Mouse (Mus musculus) limb, embryonic 14.5 days (tissue): Measurements from ENCODE around the gene Ankfn1. TPM values are rescaled to one million over a fixed set of nuclear protein-coding genes. Genes with fewer than 3 reads are reported as not detected.

Experiments used
- ATAC-seq: fragments of 200-750 bp; cut with Nextera tagmentation; 2 replicates; pipeline ENCODE4 v1.8.0; 2017; ENCODE audit warnings: low read depth, moderate number of reproducible peaks, moderate TSS enrichment; ENCODE audit not compliant: low FRiP score
- DNase-seq: peaks from one replicate; pipeline ENCODE4 v3.0.0-alpha.2; 2015; ENCODE audit warnings: low spot score
- H3K27ac ChIP-seq: fragments of 300-500 bp; sonication (generic); replicated peaks from 2 replicates; pipeline ENCODE4 v1.5.1; 2014; ENCODE audit warnings: low read depth, mild to moderate bottlenecking, low read length, moderate library complexity, mixed read lengths
- H3K27me3 ChIP-seq: fragments of 300-500 bp; sonication (generic); 2 replicates; pipeline ENCODE4 v1.6.1; 2014; ENCODE audit warnings: low read length, mixed read lengths; ENCODE audit not compliant: control insufficient read depth, insufficient read depth
- H3K36me3 ChIP-seq: fragments of 300-500 bp; sonication (generic); 2 replicates; pipeline ENCODE4 v1.6.1; 2014; ENCODE audit warnings: mild to moderate bottlenecking, low read length, moderate library complexity, mixed read lengths; ENCODE audit not compliant: control insufficient read depth, insufficient read depth
- H3K4me1 ChIP-seq: fragments of 300-500 bp; sonication (generic); 2 replicates; pipeline ENCODE4 v1.6.1; 2014; ENCODE audit warnings: antibody characterized with exemption, low read length, mixed read lengths; ENCODE audit not compliant: control insufficient read depth, insufficient read depth
- H3K4me2 ChIP-seq: fragments of 300-500 bp; sonication (generic); replicated peaks from 2 replicates; pipeline ENCODE4 v1.6.1; 2014; ENCODE audit warnings: low read depth, mild to moderate bottlenecking, low read length, moderate library complexity; ENCODE audit not compliant: severe bottlenecking
- H3K4me3 ChIP-seq: fragments of 300-500 bp; sonication (generic); replicated peaks from 2 replicates; pipeline ENCODE4 v1.5.1; 2014; ENCODE audit warnings: low read length
- H3K9ac ChIP-seq: fragments of 300-500 bp; sonication (generic); 2 replicates; pipeline ENCODE4 v1.6.1; 2014; ENCODE audit warnings: mild to moderate bottlenecking, low read depth, low read length, moderate library complexity; ENCODE audit not compliant: severe bottlenecking
- H3K9me3 ChIP-seq: fragments of 300-500 bp; sonication (generic); 2 replicates; pipeline ENCODE4 v1.6.1; 2016; ENCODE audit warnings: low read length; ENCODE audit not compliant: control insufficient read depth
- POLR2A ChIP-seq: fragments of 200-500 bp; IDR thresholded peaks from 2 replicates; pipeline ENCODE4 v1.8.0; 2012; ENCODE audit warnings: inconsistent platforms, mild to moderate bottlenecking, moderate library complexity, borderline replicate concordance; ENCODE audit not compliant: insufficient read depth, insufficient read length; ENCODE audit errors: extremely low read depth
- WGBS: fragments of 180-500 bp; shearing (Covaris S2); extraction: QIAGEN DNeasy Blood & Tissue Kit; methylation state at CpG from one replicate; pipeline ENCODE4 v1.1.7; 2014; 5-methylcytosine and 5-hydroxymethylcytosine counted together
- polyA plus RNA-seq, 2 experiments: library from polyadenylated mRNA; depleted of rRNA in 1 of 2; stranded (reverse) in 1 of 2; unstranded in 1 of 2; fragments of >200 nt; fragmentation: Nextera tagmentation in 1 of 2; extraction: Ambion mirVana in 1 of 2; gene quantifications; 2 replicates each; pipeline versions ENCODE4 v1.2.1 to v1.2.3; 2012 to 2014

Ankfn1 gene
- polyA plus RNA-seq, 2 experiments, result 0.36 to 0.61 TPM

- Histone ChIP-seq H3K4me3 (no peak overlapping the region), H3K4me2 (no peak overlapping the region), H3K27me3 (no peaks in the 10 kb centered on the region), H3K9me3 (no peaks in the 10 kb centered on the region), H3K4me1 (0 out of 2 replicates have a peak, but pooled peaks cover 3% of the 10 kb centered on the region), H3K36me3 (no peaks in the 10 kb centered on the region), H3K27ac (no peak overlapping the region), H3K9ac (no peak overlapping the region)
- ATAC-seq (0 out of 2 replicates have a peak, but pooled peaks have one; percentile 6), DNase-seq (no peak)
- WGBS, result 47% methylated on average over 5 of the region's 5 CpGs
- TF ChIP-seq POLR2A, result no peak
These were observed 27.4 kb upstream of the Ankfn1 start for GRCm38 (mm10) chr11:89804822-89805221.

- Histone ChIP-seq H3K9me3 (no peaks in the 10 kb centered on the region), H3K27ac (no peak overlapping the region), H3K27me3 (no peaks in the 10 kb centered on the region), H3K9ac (no peak overlapping the region), H3K4me2 (no peak overlapping the region), H3K36me3 (no peaks in the 10 kb centered on the region), H3K4me1 (0 out of 2 replicates have a peak, but pooled peaks cover 3% of the 10 kb centered on the region), H3K4me3 (no peak overlapping the region)
- DNase-seq (no peak), ATAC-seq (no peak)
- TF ChIP-seq POLR2A, result no peak
- 84% methylated on average over 5 of the region's 5 CpGs for WGBS
These were observed 26.5 kb upstream of the Ankfn1 start for GRCm38 (mm10) chr11:89803974-89804373.

- Histone ChIP-seq H3K4me1 (no peaks in the 10 kb centered on the region), H3K27ac (no peak overlapping the region), H3K4me3 (no peak overlapping the region), H3K27me3 (no peaks in the 10 kb centered on the region), H3K36me3 (no peaks in the 10 kb centered on the region), H3K4me2 (no peak overlapping the region), H3K9ac (no peak overlapping the region), H3K9me3 (no peaks in the 10 kb centered on the region)
- no peak for ATAC-seq
- 84% methylated on average over 3 of the region's 3 CpGs for WGBS
- no peak for TF ChIP-seq POLR2A
- no peak for DNase-seq
These were observed 15.3 kb upstream of the Ankfn1 start for GRCm38 (mm10) chr11:89792709-89793108.

- Histone ChIP-seq H3K4me3 (no peak overlapping the region), H3K4me1 (no peaks in the 10 kb centered on the region; the same call in 1 of the 2 replicates), H3K36me3 (no peaks in the 10 kb centered on the region), H3K9me3 (no peaks in the 10 kb centered on the region), H3K27me3 (no peaks in the 10 kb centered on the region), H3K27ac (no peak overlapping the region), H3K4me2 (no peak overlapping the region), H3K9ac (no peak overlapping the region)
- TF ChIP-seq POLR2A, result no peak
- ATAC-seq (peak; percentile 23; the same call in 1 of the 2 replicates), DNase-seq (peak; percentile 23)
- WGBS, result 59% methylated on average over 3 of the region's 3 CpGs
These were observed 1.4 kb downstream of the Ankfn1 start for GRCm38 (mm10) chr11:89776070-89776469.

- no peak for TF ChIP-seq POLR2A
- no peaks in the 10 kb centered on the region for H3K9me3 ChIP-seq
- H3K36me3 ChIP-seq, result no peaks in the 10 kb centered on the region
- H3K27ac ChIP-seq, result no peak overlapping the region
- no peak overlapping the region for H3K9ac ChIP-seq
- no peaks in the 10 kb centered on the region; the same call in 1 of the 2 replicates for H3K4me1 ChIP-seq
- DNase-seq (no peak), ATAC-seq (no peak)
- H3K4me2 ChIP-seq, result no peak overlapping the region
- no peak overlapping the region for H3K4me3 ChIP-seq
- 80% methylated on average over 3 of the region's 3 CpGs for WGBS
- no peaks in the 10 kb centered on the region for H3K27me3 ChIP-seq
These were observed 2.5 kb downstream of the Ankfn1 start for GRCm38 (mm10) chr11:89774913-89775312.

GRCm38 (mm10) chr11:89772941-89773340 lies 4.5 kb downstream of the Ankfn1 start:
- no peak for TF ChIP-seq POLR2A
- WGBS, result 78% methylated on average over 2 of the region's 2 CpGs
- Histone ChIP-seq H3K4me2 (no peak overlapping the region), H3K27me3 (no peaks in the 10 kb centered on the region), H3K9me3 (no peaks in the 10 kb centered on the region), H3K4me3 (no peak overlapping the region), H3K4me1 (no peaks in the 10 kb centered on the region; the same call in 1 of the 2 replicates), H3K36me3 (no peaks in the 10 kb centered on the region), H3K9ac (no peak overlapping the region), H3K27ac (no peak overlapping the region)
- DNase-seq (no peak), ATAC-seq (no peak)
